Mouse (Mus musculus): ENCODE measurements around the gene Ppp3ca. TPM values are rescaled to one million over a fixed set of nuclear protein-coding genes. Genes with fewer than 3 reads are reported as not detected.

Gene Ppp3ca
- polyA plus RNA-seq, 1 experiment from 2014 or later: 56.8 TPM

DNA sequence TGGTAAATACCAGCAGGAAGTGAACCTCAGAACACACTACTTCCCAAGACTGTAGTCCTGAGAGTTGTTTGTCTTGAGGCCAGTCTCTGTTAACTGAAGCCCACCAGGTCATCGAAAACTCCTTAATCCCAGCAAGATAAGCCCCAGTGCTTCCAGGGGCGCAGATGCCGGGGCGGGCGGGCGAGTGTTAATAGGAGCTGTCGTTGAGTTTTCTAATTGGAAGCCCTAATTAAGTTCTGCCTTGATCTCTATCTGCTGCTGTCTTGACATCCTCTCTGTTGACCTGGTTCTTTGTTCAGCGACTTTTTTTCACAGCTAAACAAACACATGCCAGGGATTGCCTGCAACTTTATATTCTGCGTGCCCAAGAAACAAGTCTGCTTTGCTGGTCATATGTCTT, 165.9 kb downstream of the Ppp3ca start:
- no peak overlapping the region for H3K27ac ChIP-seq (ENCODE audit: low read length)
- 37% methylated on average over 9 of the region's 9 CpGs for WGBS

DNA sequence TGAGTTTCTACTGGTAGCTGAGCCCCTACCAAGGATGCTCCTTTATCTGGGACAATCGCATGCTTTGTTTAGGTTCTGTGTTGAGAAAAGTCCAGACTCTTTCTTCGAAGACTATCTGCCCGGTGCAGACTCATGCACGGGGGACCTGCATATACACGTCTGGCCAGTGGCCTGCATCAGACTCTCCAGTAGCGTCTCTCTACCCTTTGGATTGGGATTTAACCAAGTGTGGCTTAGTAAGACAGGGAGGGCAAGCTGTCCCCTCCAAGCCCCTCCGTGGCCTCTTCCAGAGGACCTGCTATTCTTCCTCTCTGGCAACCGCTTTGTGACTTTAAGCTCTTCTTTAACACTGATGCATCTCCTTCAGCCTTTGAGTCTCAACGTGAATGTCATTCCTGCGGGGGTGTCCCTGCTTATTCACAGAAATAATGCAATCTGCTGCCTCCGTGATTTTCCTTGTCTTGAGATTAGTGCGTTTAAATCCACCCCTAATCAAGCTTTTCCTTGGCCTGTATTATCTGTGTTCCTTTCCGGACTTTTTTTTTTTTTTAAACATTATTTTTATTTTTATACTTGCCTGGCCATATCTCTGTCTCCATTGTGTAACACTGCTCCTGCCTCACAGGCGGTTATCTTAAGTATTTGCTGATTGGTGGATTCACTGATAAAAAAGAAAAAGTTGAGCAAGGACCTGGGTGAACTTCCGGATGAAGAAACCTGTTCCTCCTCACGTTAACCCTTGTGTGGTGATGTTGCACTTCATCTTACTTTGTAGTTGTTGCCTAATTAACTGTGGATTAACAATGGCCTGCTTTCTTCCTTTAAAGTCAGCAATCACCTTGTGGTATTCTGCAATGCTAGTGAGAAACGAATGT, 166.6 kb downstream of the Ppp3ca start:
- no peaks in the 10 kb centered on the region for H3K27me3 ChIP-seq (ENCODE audit: control insufficient read depth, insufficient read depth, low read length)
- H3K27ac ChIP-seq (ENCODE audit: low read length): no peak overlapping the region
- H3K9me3 ChIP-seq (ENCODE audit: control insufficient read depth, low read depth, low read length): no peaks in the 10 kb centered on the region
- no peak overlapping the region for H3K9ac ChIP-seq (replicated peaks; ENCODE audit: low read depth, low read length)
- H3K4me2 ChIP-seq (replicated peaks; ENCODE audit: low read depth, low read length): no peak overlapping the region
- ATAC-seq (ENCODE audit: insufficient number of reproducible peaks, insufficient read depth, low FRiP score, low read depth): peak; percentile 59; the same call in 1 of the 2 replicates
- no peaks in the 10 kb centered on the region for H3K36me3 ChIP-seq (ENCODE audit: control insufficient read depth, insufficient read depth, low read length)
- 61% methylated on average over 17 of the region's 17 CpGs for WGBS
- H3K4me1 ChIP-seq (ENCODE audit: control insufficient read depth, insufficient read depth, low read length): peaks cover 11% of the 10 kb centered on the region; the same call in 1 of the 2 replicates
- H3K4me3 ChIP-seq (ENCODE audit: low read depth, low read length): no peak overlapping the region

More for the DNA sequence above, 165.9 kb downstream of the Ppp3ca start:
- Histone ChIP-seq H3K9ac (replicated peaks; ENCODE audit: low read depth, low read length) (no peak overlapping the region), H3K4me3 (ENCODE audit: low read depth, low read length) (no peak overlapping the region), H3K4me2 (replicated peaks; ENCODE audit: low read depth, low read length) (no peak overlapping the region), H3K36me3 (ENCODE audit: control insufficient read depth, insufficient read depth, low read length) (no peaks in the 10 kb centered on the region), H3K27me3 (ENCODE audit: control insufficient read depth, insufficient read depth, low read length) (no peaks in the 10 kb centered on the region), H3K9me3 (ENCODE audit: control insufficient read depth, low read depth, low read length) (no peaks in the 10 kb centered on the region), H3K4me1 (ENCODE audit: control insufficient read depth, insufficient read depth, low read length) (peaks cover 11% of the 10 kb centered on the region; the same call in 1 of the 2 replicates)
- ATAC-seq (ENCODE audit: insufficient number of reproducible peaks, insufficient read depth, low FRiP score, low read depth): no peak

DNA sequence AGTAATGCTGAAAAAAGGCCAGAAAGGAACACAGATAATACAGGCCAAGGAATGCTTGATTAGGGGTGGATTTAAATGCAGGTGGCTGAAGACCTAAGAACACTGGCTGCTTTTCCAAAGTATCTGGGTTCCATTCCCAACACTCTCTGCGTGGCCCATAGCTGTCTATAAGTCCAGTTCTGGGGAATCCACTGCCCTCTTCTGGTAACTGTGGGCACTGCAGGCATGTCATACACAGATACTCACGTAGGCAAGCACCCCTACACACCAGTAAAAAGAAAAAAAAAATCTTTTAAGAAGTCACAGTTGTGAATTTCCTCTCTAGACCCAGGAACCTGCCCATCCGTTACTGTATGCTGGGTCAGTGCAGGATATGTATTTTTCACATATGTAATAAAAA, 167.7 kb downstream of the Ppp3ca start:
- 93% methylated on average over 3 of the region's 3 CpGs for WGBS
- H3K4me2 ChIP-seq (replicated peaks; ENCODE audit: low read depth, low read length): no peak overlapping the region
- no peak for ATAC-seq (ENCODE audit: insufficient number of reproducible peaks, insufficient read depth, low FRiP score, low read depth)
- H3K9ac ChIP-seq (replicated peaks; ENCODE audit: low read depth, low read length): no peak overlapping the region
- no peak overlapping the region for H3K27ac ChIP-seq (ENCODE audit: low read length)
- peaks cover 11% of the 10 kb centered on the region; the same call in 1 of the 2 replicates for H3K4me1 ChIP-seq (ENCODE audit: control insufficient read depth, insufficient read depth, low read length)
- no peaks in the 10 kb centered on the region for H3K27me3 ChIP-seq (ENCODE audit: control insufficient read depth, insufficient read depth, low read length)
- H3K9me3 ChIP-seq (ENCODE audit: control insufficient read depth, low read depth, low read length): no peaks in the 10 kb centered on the region
- no peaks in the 10 kb centered on the region for H3K36me3 ChIP-seq (ENCODE audit: control insufficient read depth, insufficient read depth, low read length)
- no peak overlapping the region for H3K4me3 ChIP-seq (ENCODE audit: low read depth, low read length)

DNA sequence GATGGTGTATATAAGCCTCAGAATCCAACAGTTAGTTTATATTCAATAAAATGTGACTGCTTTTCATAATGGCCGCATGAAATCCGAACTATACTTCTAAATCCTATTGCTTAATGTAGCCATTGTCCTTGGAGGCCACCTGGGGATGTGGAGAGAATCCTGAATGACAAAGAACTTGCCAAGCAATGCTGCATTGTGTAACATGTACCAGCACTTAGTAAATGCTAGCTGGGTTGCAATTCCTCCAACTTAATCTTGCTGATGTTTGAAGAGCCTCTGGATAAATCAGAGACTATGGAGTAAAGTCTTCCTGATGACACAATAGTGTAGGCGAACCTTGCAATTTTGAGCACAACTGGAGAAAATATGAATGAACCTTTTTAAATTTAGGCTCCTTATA, 171.4 kb downstream of the Ppp3ca start:
- ATAC-seq (ENCODE audit: insufficient number of reproducible peaks, insufficient read depth, low FRiP score, low read depth): no peak
- Histone ChIP-seq H3K36me3 (ENCODE audit: control insufficient read depth, insufficient read depth, low read length) (no peaks in the 10 kb centered on the region), H3K9me3 (ENCODE audit: control insufficient read depth, low read depth, low read length) (no peaks in the 10 kb centered on the region), H3K4me1 (ENCODE audit: control insufficient read depth, insufficient read depth, low read length) (no peaks in the 10 kb centered on the region), H3K9ac (replicated peaks; ENCODE audit: low read depth, low read length) (no peak overlapping the region), H3K27me3 (ENCODE audit: control insufficient read depth, insufficient read depth, low read length) (no peaks in the 10 kb centered on the region), H3K4me2 (replicated peaks; ENCODE audit: low read depth, low read length) (no peak overlapping the region), H3K4me3 (ENCODE audit: low read depth, low read length) (no peak overlapping the region), H3K27ac (ENCODE audit: low read length) (no peak overlapping the region)
- WGBS: 80% methylated on average over 3 of the region's 3 CpGs

DNA sequence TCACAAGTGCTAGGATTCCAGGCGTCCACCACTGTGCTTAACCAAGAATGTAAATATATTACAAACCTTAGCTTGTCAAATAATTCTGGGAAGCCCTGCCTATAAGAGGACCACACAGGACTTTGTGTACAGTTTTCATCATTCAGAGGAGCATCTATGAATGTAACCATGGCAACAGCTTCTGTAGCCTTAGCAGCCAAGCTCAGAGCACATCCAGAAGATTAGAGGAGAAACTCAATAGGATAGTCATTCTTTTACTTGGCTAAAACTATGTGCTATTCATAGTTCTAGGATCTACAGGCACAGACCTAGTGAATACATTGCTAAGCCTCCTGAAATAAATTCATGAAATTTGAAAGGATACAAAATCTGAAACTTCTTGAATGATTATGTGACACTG, 172.5 kb downstream of the Ppp3ca start:
- Histone ChIP-seq H3K9ac (replicated peaks; ENCODE audit: low read depth, low read length) (no peak overlapping the region), H3K9me3 (ENCODE audit: control insufficient read depth, low read depth, low read length) (no peaks in the 10 kb centered on the region), H3K4me1 (ENCODE audit: control insufficient read depth, insufficient read depth, low read length) (no peaks in the 10 kb centered on the region), H3K4me2 (replicated peaks; ENCODE audit: low read depth, low read length) (no peak overlapping the region), H3K27me3 (ENCODE audit: control insufficient read depth, insufficient read depth, low read length) (no peaks in the 10 kb centered on the region), H3K27ac (ENCODE audit: low read length) (no peak overlapping the region), H3K36me3 (ENCODE audit: control insufficient read depth, insufficient read depth, low read length) (no peaks in the 10 kb centered on the region), H3K4me3 (ENCODE audit: low read depth, low read length) (no peak overlapping the region)
- no peak for ATAC-seq (ENCODE audit: insufficient number of reproducible peaks, insufficient read depth, low FRiP score, low read depth)
- 40% methylated on average over 1 of the region's 1 CpGs for WGBS

DNA sequence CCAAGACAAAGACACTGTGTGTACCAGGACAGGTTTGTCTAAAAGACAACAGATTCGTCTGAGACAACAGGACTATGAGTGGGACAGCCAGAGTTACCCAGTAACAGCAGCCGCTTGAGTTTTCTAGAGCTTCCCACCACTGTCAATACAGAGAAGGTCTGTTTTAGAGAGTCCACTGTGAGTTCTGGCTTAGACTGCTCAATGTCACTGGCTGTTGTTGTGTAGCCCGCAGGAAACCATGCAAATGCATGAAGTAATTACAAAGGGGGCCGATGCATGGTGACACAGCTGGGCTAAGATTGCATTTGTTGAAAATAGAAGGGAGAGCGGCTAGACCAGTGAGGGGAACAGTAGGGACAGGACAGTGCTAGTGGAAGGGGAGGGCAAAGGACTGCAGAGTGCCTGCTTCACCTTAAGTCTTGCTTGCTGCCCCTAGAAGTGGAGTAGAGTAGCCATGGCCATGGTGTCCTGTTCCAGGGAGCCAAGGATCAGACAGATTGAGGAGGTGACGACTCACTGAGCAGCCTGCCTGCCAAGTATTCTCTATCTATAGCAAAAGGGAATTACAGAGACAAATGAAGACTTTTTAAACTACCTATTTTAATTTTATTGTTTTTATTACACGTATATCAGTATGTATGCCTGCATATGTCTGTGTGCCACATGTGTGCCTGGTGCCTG, 174.0 kb downstream of the Ppp3ca start:
- no peak overlapping the region for H3K4me2 ChIP-seq (replicated peaks; ENCODE audit: low read depth, low read length)
- H3K9me3 ChIP-seq (ENCODE audit: control insufficient read depth, low read depth, low read length): no peaks in the 10 kb centered on the region
- no peaks in the 10 kb centered on the region for H3K36me3 ChIP-seq (ENCODE audit: control insufficient read depth, insufficient read depth, low read length)
- no peaks in the 10 kb centered on the region for H3K4me1 ChIP-seq (ENCODE audit: control insufficient read depth, insufficient read depth, low read length)
- no peak for ATAC-seq (ENCODE audit: insufficient number of reproducible peaks, insufficient read depth, low FRiP score, low read depth)
- H3K9ac ChIP-seq (replicated peaks; ENCODE audit: low read depth, low read length): no peak overlapping the region
- no peak overlapping the region for H3K4me3 ChIP-seq (ENCODE audit: low read depth, low read length)
- no peaks in the 10 kb centered on the region for H3K27me3 ChIP-seq (ENCODE audit: control insufficient read depth, insufficient read depth, low read length)
- no peak overlapping the region for H3K27ac ChIP-seq (ENCODE audit: low read length)
- 76% methylated on average over 7 of the region's 7 CpGs for WGBS

DNA sequence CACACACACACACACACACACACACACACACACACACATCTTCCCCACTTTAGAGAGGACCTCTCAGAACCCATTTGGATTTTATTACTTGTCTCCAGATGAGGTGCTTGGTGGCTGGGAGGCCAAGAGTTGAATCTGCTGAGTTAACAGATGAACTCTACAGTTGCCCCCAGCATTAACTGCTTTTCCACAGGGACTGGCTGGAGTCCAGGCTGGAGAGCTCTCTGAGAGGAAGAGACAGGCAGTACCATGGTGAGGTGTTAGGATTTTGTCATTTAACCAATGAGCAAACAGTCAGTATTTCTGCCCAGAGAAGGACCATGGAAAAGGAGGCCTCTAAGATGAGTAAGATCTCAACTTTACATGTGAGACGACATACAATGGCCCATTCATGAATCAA, 179.1 kb downstream of the Ppp3ca start:
- no peak for ATAC-seq (ENCODE audit: insufficient number of reproducible peaks, insufficient read depth, low FRiP score, low read depth)
- 91% methylated on average over 1 of the region's 1 CpGs for WGBS

DNA sequence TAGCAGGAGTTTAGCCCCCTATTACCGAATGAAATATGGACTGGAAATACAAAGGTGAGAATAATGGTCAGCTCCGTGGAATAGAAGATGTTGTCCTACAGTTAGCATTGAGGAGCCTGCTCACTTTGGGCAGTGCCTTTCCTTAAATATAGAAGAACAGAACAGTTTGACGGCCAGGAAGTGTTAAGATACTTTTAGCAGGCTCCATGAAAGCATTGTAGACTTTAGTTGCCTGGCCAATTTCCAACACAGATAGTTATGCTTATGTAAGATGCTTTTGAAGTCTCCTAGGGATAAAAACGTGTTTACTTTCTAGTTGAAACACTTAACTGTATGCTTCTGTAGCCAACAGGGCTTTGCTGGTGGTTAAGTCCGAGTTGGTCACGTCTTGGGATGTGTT, 183.0 kb downstream of the Ppp3ca start:
- 73% methylated on average over 6 of the region's 6 CpGs for WGBS
- H3K4me2 ChIP-seq (replicated peaks; ENCODE audit: low read depth, low read length): no peak overlapping the region
- ATAC-seq (ENCODE audit: insufficient number of reproducible peaks, insufficient read depth, low FRiP score, low read depth): no peak
- H3K4me3 ChIP-seq (ENCODE audit: low read depth, low read length): no peak overlapping the region
- H3K27ac ChIP-seq (ENCODE audit: low read length): no peak overlapping the region
- no peak overlapping the region for H3K9ac ChIP-seq (replicated peaks; ENCODE audit: low read depth, low read length)
- no peaks in the 10 kb centered on the region for H3K36me3 ChIP-seq (ENCODE audit: control insufficient read depth, insufficient read depth, low read length)
- no peaks in the 10 kb centered on the region for H3K4me1 ChIP-seq (ENCODE audit: control insufficient read depth, insufficient read depth, low read length)
- H3K9me3 ChIP-seq (ENCODE audit: control insufficient read depth, low read depth, low read length): no peaks in the 10 kb centered on the region
- H3K27me3 ChIP-seq (ENCODE audit: control insufficient read depth, insufficient read depth, low read length): no peaks in the 10 kb centered on the region

More for the DNA sequence above, 179.1 kb downstream of the Ppp3ca start:
- Histone ChIP-seq H3K27me3 (ENCODE audit: control insufficient read depth, insufficient read depth, low read length) (no peaks in the 10 kb centered on the region), H3K9me3 (ENCODE audit: control insufficient read depth, low read depth, low read length) (no peaks in the 10 kb centered on the region), H3K4me1 (ENCODE audit: control insufficient read depth, insufficient read depth, low read length) (no peaks in the 10 kb centered on the region), H3K9ac (replicated peaks; ENCODE audit: low read depth, low read length) (no peak overlapping the region), H3K36me3 (ENCODE audit: control insufficient read depth, insufficient read depth, low read length) (no peaks in the 10 kb centered on the region), H3K27ac (ENCODE audit: low read length) (no peak overlapping the region), H3K4me2 (replicated peaks; ENCODE audit: low read depth, low read length) (no peak overlapping the region), H3K4me3 (ENCODE audit: low read depth, low read length) (no peak overlapping the region)
